Mouse (Mus musculus): ENCODE measurements at regions not wholly inside any gene's neighbourhood (a gene's known extent, or its start where the extent isn't known, plus 50 kb on each side); places are given as distances from the start of the nearest gene placed in this dataset.

GRCm38 (mm10) chr6:106892639-106892934 lies 92.7 kb upstream of the Crbn start:
- TF ChIP-seq POLR2A (IDR thresholded peaks at IDR 0.05; ENCODE audit: borderline replicate concordance, low read depth, low read length) = no peak
- no peak for TF ChIP-seq CTCF (IDR thresholded peaks at IDR 0.05; ENCODE audit: low read depth, low read length)
